ENCODE assay signal across 22 mouse cellular contexts in the genomic region with DNA sequence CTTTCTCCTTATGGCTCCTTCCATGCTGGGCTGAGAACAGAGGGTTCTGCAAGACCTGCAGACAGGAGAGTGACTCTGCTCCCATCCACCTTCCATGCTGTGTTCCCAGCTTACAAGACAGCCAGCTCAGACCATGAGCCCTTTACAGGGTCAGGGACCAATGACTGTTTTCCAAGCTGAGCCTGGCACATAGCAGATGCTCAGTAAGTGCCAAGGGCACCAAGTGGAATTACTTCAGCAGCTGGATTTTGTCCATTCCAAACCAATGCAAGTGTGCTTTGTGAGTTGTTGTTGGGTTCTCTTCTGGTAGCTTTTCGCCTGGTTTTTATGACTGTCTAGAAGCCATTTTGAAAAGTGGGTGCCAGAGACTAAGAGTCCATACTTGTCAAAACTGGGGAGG. TPM values are rescaled to one million over a fixed set of nuclear protein-coding genes. Genes with fewer than 3 reads are reported as not detected.
"Had no signal": no experiment of that assay in that cellular context is flagged by ENCODE, and none has a peak within 500 bp of the region (broad histone marks: within the 10 kb centered on the region; RNA-seq: fewer than 3 reads in every experiment).

No protein-coding gene starts in this region.

- DNase-seq: kidney, postnatal 4 days; liver; liver, embryonic 13.5 days; liver, postnatal 0 days; lung, postnatal 14 days; midbrain, embryonic 14.5 days; retina, postnatal 1 day; right cerebral cortex, postnatal 4 days; spleen, adult 18-20 months; thymus, adult 18-20 months; thymus, postnatal 14 days had no signal

- ATAC-seq: intestine, postnatal 0 days; liver, postnatal 0 days had no signal

- H3K27me3 ChIP-seq: neural tube, embryonic 12.5 days had no signal

- H3K4me1 ChIP-seq: liver, embryonic 13.5 days; lung, embryonic 15.5 days; megakaryocyte, embryonic 14.5 days had no signal

- H3K27ac ChIP-seq: layer of hippocampus, adult 2 months; limb, embryonic 12.5 days; liver, embryonic 13.5 days; lung, embryonic 15.5 days; macrophage; neural tube, embryonic 12.5 days had no signal

- H3K36me3 ChIP-seq: limb, embryonic 12.5 days; liver, embryonic 13.5 days; lung, embryonic 15.5 days; neural tube, embryonic 12.5 days had no signal

- H3K9me3 ChIP-seq: limb, embryonic 12.5 days; liver, embryonic 13.5 days; lung, embryonic 15.5 days; megakaryocyte, embryonic 14.5 days; neural tube, embryonic 12.5 days had no signal

- H3K4me3 ChIP-seq: layer of hippocampus, adult 2 months; limb, embryonic 12.5 days; liver, embryonic 13.5 days; lung, embryonic 15.5 days; megakaryocyte, embryonic 14.5 days; neural tube, embryonic 12.5 days had no signal

- H3K9ac ChIP-seq: limb, embryonic 12.5 days; liver, embryonic 13.5 days; liver, postnatal 0 days; lung, embryonic 15.5 days; neural tube, embryonic 12.5 days had no signal

- H3K4me2 ChIP-seq: limb, embryonic 12.5 days; liver, embryonic 13.5 days; lung, embryonic 15.5 days; neural tube, embryonic 12.5 days had no signal

RNA-seq across cellular contexts. Expression of gene Bsnd, which starts 8.3 kb away (rescaled TPM):
- total RNA-seq: layer of hippocampus, adult 2 months; layer of hippocampus, postnatal 10 days; left cerebral cortex, postnatal 36 days; monocyte, adult 5-6 weeks had no signal
- polyA plus RNA-seq: intestine, postnatal 0 days; limb, embryonic 12.5 days; liver, embryonic 13.5 days; liver, postnatal 0 days; lung, embryonic 15.5 days; macrophage; midbrain, embryonic 14.5 days; neural tube, embryonic 12.5 days; stomach, embryonic 14.5 days had no signal

RNA-seq across cellular contexts. Expression of gene Pcsk9, which starts 19.7 kb away (rescaled TPM):
- total RNA-seq: monocyte, adult 5-6 weeks had no signal
- polyA plus RNA-seq: macrophage had no signal
